Mouse (Mus musculus): ENCODE measurements around the gene Capn1.

The Capn1 gene

DNA sequence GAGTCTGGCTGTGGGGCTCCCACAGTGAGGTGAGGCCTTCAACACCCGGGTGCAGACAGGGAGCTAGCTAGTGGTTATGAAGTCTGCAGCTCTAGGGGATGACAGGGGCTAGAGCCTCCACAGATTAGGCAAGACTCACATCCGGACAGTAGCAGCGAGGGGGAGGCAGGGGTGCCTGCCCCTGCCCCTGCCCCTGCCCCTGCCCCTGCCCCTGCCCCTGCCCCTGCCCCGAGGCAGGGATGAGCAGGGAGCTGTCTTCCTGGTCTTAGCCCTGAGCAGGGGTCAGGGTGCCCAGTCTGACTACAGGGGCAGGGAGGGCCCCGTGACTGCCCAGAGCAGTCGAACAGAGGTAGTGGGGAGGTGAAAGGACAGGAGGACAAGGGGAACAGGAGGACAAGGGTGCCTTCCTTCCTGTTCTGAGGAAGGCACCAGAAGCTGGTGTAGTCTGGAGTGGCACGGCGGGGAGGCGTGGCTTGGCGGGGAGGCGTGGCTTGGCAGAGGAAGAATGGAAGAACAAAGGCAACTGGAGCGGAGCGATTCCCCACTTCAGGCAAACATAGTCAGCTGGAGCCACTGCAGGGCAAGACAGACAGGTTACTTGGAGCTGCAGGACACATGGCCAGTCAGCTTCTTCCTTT, 26.8 kb downstream of the Capn1 start:
- DNase-seq, result peak; percentile 73 to 77

DNA sequence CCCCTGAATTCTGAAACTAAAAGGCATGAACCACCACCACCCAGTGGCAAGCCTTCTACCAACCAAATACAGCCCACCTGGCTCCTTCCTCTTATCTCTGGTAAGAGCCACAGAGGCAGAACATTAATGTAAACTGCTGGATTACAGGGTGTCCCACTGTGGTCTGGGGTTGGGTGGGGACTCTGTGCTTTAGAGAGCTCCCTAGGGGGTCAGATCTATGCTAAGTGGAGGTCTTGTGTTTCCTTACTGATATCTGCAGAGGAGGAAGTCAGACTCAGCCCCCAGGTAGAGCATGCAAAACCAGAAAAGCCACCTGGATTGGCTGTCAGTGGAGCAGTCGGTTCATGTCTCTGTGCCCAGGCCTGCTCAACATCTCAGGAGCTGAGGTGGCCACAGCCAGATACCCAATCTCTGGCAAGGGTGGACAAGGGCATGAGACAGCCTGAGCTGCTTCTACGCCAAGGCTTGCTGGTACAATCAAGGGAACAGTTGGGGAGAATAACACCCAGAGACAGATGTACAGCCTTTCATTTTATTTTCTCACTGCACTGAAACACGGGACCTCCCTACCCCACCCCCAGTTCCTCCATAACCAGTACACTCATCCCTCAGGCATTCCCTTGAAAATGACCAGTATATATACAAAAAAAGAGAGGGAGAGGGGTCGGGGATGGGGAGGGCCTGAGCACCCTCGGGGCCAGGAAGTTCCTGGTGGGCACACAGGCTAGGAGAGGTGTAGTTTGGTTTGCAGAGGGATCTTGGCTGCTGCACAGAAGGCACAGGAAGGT, 27.5 kb downstream of the Capn1 start:
- DNase-seq, result no peak

GRCm38 (mm10) chr19:5986043-5986442, 29.7 kb downstream of the Capn1 start, which contains the start of gene Slc22a20:
TSS of gene Slc22a20 (minus strand) at chr19:5986143.
- no peak for DNase-seq

DNA sequence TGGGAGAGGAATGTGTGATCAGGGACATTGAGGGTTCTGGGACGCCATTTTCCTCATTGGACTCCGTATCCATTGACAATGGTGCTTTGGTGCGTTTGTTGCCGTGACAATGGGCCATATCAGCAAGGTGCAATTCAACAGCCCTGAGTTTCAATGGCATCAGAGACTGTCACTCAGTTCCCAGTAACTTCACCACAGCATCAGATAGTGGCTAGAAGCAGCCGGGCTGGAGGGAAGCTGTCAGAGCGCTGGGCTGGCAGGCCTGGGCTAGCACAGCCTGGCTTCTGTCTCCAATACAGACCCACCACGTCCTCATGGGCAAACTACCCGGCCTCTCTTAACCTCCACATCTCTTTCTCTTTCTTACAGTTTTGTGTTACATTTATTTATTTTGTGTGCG, 35.2 kb downstream of the Capn1 start:
- no peak for DNase-seq

DNA sequence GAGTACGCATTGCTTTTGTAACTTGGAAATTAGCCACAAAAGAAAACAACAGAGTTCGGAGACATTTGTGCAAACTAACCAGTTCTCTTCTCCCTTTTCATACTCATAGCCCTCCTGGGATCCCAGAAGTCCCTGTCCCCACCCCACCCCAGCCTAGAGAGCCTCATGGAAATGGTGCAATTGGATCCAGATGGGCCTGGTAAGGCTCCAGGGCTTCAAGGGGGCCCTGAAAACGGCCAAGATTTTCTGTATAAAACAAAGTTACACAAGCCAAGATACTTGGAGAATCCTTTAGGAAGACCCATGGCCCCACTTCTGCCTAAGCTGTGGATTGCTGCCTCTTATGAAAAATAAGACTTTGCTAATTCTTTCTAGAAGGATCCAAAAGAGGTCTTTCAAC, 38.0 kb downstream of the Capn1 start:
- DNase-seq, result no peak

GRCm38 (mm10) chr19:5975676-5976075, 40.0 kb downstream of the Capn1 start:
- DNase-seq, result no peak

GRCm38 (mm10) chr19:5975112-5975511, 40.6 kb downstream of the Capn1 start:
- no peak for DNase-seq

- DNase-seq, result no peak
Observed at GRCm38 (mm10) chr19:5967664-5968063, 48.0 kb downstream of the Capn1 start.

DNA sequence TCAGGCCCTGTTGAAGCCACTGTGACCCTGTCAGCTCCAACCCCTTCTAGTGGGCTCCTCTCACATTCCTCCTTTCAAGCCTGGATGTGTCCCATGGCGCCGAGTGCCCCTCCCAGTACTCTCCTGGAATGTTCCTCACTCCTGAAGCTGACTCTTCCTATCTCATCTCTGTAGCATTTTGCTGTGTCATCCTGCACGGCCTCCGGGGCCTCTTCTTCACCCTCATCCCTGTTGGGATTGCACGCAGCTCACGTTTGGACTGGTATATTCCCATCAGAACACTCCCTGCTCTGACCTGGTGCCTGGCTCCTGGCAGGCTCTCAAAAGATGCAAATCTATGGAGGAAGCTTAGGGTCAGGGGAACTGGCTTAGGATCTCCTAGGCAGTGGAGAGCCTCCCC, 48.9 kb downstream of the Capn1 start:
- no peak for DNase-seq

- DNase-seq, result no peak
Observed at GRCm38 (mm10) chr19:5965910-5966309, 49.8 kb downstream of the Capn1 start.

DNA sequence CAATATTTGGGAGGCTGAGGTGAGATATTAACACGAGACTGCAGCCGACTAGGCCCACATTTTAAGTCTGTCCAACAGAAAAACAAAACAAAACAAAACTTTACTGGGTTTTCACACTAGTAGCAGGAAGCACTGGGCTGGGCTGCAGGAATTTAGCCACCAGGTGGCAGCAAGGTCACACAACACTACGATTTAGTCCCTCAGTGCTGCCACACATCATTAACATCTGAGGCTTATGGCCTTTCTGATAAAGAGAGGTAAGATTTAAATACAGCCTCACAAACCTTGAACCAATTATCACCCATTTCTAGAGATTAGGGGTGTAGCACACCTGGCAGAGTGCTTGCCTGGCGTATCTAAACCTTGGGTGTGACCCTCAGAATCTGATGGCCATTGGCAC, 50.4 kb downstream of the Capn1 start:
- DNase-seq, result peak; percentile 20 to 44

GRCm38 (mm10) chr19:5964804-5965203, 50.9 kb downstream of the Capn1 start:
- no peak for DNase-seq

DNA sequence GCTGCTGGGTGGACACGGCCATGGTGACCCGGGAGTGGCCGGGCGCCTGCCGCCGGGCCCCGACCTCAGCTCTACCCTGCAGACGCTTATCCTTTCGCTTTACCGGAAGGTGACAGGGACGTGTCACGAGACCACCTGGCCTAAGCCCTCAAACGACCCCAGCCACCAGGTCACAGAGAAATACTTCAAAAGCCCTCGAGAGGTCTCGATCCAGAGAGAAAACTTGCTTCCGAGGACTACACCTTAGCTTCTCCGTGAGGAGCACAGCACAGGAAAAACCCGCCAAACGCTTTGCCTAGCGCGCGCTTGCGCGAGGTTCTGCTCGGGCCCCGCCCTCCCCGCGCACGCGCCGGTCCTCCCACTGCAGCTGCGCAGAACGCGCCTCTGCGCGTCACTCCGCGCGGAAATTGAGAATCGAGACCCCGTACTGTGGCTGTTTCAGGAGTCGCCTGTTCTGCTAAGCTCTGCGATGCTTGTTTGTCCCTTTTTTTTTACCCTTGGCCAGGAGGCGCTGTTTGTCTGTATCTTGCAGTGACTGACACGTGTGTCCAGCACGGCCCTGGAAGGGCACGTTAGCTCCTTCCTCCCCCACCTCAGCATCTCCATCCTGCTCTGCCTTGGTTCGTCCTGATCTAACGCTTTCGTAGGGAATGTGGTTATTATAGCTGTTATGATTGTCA, 51.7 kb downstream of the Capn1 start, which contains the start of gene Pola2:
Pola2 (minus strand) TSS at position 320 of the 680 bp plus-strand sequence.
- peak; percentile 79 to 84 for DNase-seq

DNA sequence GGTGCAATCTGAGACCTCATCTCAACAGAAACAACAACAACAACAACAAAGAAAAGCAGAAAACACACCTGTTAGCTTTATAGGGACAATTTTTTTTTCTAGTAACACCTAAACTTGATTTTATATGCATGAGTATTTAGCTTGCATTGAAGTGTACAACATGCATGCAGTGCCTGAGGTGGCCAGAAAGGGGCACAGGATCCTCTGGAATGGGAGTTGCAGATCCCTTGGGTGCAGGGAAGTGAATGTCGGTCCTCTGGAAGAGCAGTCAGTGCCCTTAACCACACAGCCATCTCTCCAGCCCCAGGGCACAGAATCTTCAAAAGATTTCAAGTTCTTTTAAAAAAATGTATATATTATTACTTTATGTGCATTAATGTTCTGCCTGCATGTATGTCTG, 53.0 kb downstream of the Capn1 start:
- DNase-seq, result no peak

DNA sequence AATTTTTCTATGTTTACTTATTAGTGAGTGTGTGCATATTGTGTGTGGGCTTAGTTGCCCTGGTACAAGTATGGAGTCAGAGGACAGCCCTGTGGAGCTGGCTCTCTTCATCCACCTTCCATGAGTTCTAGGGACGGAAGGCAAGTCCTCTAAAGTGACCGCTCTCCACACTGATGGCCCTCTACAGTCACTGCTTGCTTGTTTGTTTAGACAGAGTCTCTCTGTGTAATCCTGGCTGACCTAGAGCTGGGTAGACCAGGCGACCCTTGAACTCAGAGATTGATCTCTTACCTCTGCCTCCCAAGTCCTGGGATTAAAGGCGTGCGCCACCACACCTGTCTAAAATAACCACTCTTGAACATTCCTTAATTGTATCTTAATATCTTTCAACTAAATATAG, 58.3 kb downstream of the Capn1 start:
- DNase-seq, result no peak

DNA sequence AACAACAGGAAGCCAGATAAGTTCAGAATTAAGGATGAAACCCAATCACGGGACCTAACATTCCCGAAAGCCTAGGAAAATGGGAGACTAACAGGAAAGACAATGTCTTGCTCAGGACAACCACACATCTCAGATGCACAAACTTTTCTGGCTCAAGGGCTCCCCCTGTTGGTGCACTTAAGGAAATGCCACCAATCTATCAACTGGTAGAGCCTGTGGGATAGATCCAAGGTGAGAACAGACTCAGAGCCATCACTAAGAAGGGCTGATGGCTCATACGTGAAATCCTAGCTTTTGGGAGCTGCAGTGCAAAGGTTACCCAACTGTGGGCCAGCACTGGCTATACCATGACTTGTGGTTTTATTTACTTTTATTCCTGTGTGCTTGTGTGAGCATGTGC, 59.0 kb downstream of the Capn1 start:
- DNase-seq, result peak; percentile 27 to 44

- no peak for DNase-seq
Observed at GRCm38 (mm10) chr19:5955704-5956670, 59.7 kb downstream of the Capn1 start.

GRCm38 (mm10) chr19:5954936-5955335, 60.8 kb downstream of the Capn1 start:
- DNase-seq, result no peak

DNA sequence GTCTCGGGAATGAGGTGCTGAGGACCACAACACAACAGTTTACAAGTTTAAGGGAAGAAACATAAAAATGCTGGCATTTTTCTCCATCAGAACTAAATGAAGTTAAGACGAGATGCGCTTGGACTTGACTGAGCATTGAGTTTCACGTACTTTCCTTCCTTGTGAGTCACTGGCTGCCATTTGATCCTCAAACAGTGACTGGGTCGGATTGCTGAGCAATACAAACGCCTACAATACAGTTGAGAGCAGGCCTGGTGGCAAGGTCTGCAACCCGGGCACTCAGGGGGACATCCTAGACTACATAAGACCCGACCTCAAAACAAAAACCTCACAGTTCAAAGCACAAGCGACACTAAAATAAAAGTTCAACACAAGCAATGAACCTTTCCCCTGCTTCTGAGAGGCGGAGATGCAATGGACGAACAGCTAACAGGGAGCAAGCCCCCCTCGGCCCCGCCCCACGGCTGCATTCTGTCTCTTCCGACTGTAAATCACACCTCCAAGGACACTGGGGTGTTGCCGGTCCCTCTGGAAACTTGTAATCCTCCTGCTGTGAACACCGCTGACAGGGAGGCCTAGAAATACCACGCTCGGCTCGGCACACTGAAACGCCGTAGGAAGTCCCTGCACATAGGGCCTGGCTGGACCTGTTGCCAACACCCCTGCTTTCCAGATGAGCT, 61.5 kb downstream of the Capn1 start:
- no peak for DNase-seq

- no peak for DNase-seq
Observed at GRCm38 (mm10) chr19:5953201-5953770, 62.4 kb downstream of the Capn1 start.

DNA sequence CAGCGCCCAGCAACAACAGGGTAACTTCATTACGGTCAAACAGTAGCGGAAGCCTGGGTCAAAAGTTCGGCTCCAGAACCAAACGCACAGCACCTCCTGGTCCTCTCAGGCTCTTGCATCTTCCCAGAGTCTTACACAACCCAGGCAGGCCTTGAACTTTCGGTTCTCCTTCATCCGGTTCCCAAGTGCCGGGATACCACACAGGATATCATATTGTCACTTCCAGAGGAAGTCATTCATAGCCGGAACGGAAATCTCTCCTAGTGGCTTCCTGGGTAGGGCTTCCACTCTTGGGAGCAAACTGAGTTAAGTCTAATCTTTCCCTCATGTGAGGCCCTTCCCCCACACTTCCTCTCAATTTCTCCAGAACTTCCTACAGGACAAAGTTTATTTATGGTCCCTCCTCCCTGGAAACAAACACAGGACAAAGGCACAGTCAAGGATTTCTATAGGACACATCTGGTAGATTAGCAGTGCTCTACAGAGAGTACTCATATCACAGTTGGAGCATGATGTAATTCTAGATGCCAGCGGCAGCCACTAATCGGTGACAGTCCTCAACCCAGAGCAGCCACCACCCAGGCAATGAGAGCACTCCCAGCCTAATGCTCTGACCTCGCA, 63.5 kb downstream of the Capn1 start:
- no peak for DNase-seq
